ENCODE assay signal across 10 mouse cellular contexts in genomic region chr10:57727666-57728065, GRCm38 (mm10). TPM values are rescaled to one million over a fixed set of nuclear protein-coding genes. Genes with fewer than 3 reads are reported as not detected.
A peak's percentile ranks its signal among the peaks of the same experiment; 100 is the strongest.
DNase-seq lines count a peak whose midpoint lies in the region.
"Had no signal": no experiment of that assay in that cellular context is flagged by ENCODE, and none has a peak within 500 bp of the region (broad histone marks: within the 10 kb centered on the region; RNA-seq: fewer than 3 reads in every experiment).

No protein-coding gene starts in this region.

- no peaks in the 10 kb centered on the region for H3K36me3 ChIP-seq in limb, embryonic 10.5 days
- H3K36me3 ChIP-seq: neural tube, embryonic 12.5 days; stomach, embryonic 15.5 days had no signal

- no peaks in the 10 kb centered on the region for H3K9me3 ChIP-seq in limb, embryonic 10.5 days (replicated peaks)
- H3K9me3 ChIP-seq: neural tube, embryonic 12.5 days; stomach, embryonic 15.5 days had no signal

- no peak overlapping the region for H3K4me3 ChIP-seq in limb, embryonic 10.5 days
- H3K4me3 ChIP-seq: neural tube, embryonic 12.5 days; stomach, embryonic 15.5 days had no signal

- H3K27me3 ChIP-seq in limb, embryonic 10.5 days (ENCODE audit: low read depth, poor library complexity, severe bottlenecking), result no peaks in the 10 kb centered on the region
- H3K27me3 ChIP-seq: neural tube, embryonic 12.5 days; stomach, embryonic 15.5 days had no signal

- no peaks in the 10 kb centered on the region for H3K4me1 ChIP-seq in limb, embryonic 10.5 days
- H3K4me1 ChIP-seq: neural tube, embryonic 12.5 days; stomach, embryonic 15.5 days had no signal

- peak; percentile 2 for DNase-seq in gastrocnemius, adult 18-20 months (ENCODE audit: low spot score)
- DNase-seq in gastrocnemius, adult 8-10 months (ENCODE audit: low spot score in 2 of 2), result no peak
- DNase-seq in A20 (ENCODE audit: low read depth, low spot score), result peak; percentile 26
- DNase-seq in heart, adult 9 months (ENCODE audit: low spot score in 2 of 2), result peak; percentile 35 to 56
- DNase-seq in lung, postnatal 25 days (ENCODE audit: low spot score), result peak; percentile 79
- DNase-seq in testis, postnatal 14 days (ENCODE audit: low spot score), result no peak
- DNase-seq in limb, embryonic 10.5 days (ENCODE audit: low spot score), result no peak
- DNase-seq in cerebellum, adult 11 months, result no peak

- no peak overlapping the region for H3K27ac ChIP-seq in limb, embryonic 10.5 days
- H3K27ac ChIP-seq: neural tube, embryonic 12.5 days; stomach, embryonic 15.5 days had no signal

- WGBS in limb, embryonic 10.5 days, result 90% methylated on average over 8 of the region's 8 CpGs

RNA-seq across cellular contexts. Expression of gene Fabp7, which starts 57.0 kb away (rescaled TPM):
- total RNA-seq in gastrocnemius, adult 18-20 months (2021), result not detected
- not detected for total RNA-seq in gastrocnemius, adult 8-10 months (2022)
- 0.55 and 0.58 TPM in 2 replicates for polyA plus RNA-seq in limb, embryonic 10.5 days (2016; fragmentation: Nextera tagmentation; extraction: Ambion mirVana)

Comparison
In these comparisons a context has a peak if more than half of its experiments do, and no peak if none do; other contexts are left out.
1. DNase-seq: peak in gastrocnemius, adult 18-20 months (single experiment), A20 (single experiment), heart, adult 9 months (2 of 2) and lung, postnatal 25 days (single experiment); none in gastrocnemius, adult 8-10 months (0 of 2), testis, postnatal 14 days (single experiment), limb, embryonic 10.5 days (single experiment) and cerebellum, adult 11 months (single experiment).